Mouse (Mus musculus): Measurements from ENCODE around the gene Zfp867. TPM values are rescaled to one million over a fixed set of nuclear protein-coding genes. Genes with fewer than 3 reads are reported as not detected.

Zfp867 gene
- polyA plus RNA-seq (2016; fragmentation: Nextera tagmentation; extraction: Ambion mirVana): 5.7 and 7.9 TPM in 2 replicates

GRCm38 (mm10) chr11:59472326-59472677 lies at the start of gene Zfp867:
Gene Zfp867 (minus strand): TSS chr11:59472474.
- Histone ChIP-seq H3K4me1 (peaks cover 9% of the 10 kb centered on the region), H3K4me3 (peak within 1 kb of the TSS; percentile 89), H3K27ac (peak within 1 kb of the TSS; percentile 88), H3K36me3 (no peaks in the 10 kb centered on the region), H3K9me3 (replicated peaks) (no peaks in the 10 kb centered on the region), H3K27me3 (ENCODE audit: low read depth, poor library complexity, severe bottlenecking) (no peaks in the 10 kb centered on the region)
- peak; percentile 89 for DNase-seq (ENCODE audit: low spot score)
- under 1% methylated on average over 19 of the region's 19 CpGs for WGBS

GRCm38 (mm10) chr11:59519741-59520495 lies 47.6 kb upstream of the Zfp867 start:
- no peak for DNase-seq (ENCODE audit: low spot score)
- H3K27ac ChIP-seq: no peak overlapping the region
- H3K4me1 ChIP-seq: peaks cover 24% of the 10 kb centered on the region
- H3K4me3 ChIP-seq: no peak overlapping the region
- 79% methylated on average over 6 of the region's 6 CpGs for WGBS
- no peaks in the 10 kb centered on the region; the same call in 1 of the 2 replicates for H3K9me3 ChIP-seq (replicated peaks)
- H3K27me3 ChIP-seq (ENCODE audit: low read depth, poor library complexity, severe bottlenecking): no peaks in the 10 kb centered on the region
- no peaks in the 10 kb centered on the region for H3K36me3 ChIP-seq

GRCm38 (mm10) chr11:59518226-59518625 lies 46.0 kb upstream of the Zfp867 start:
- no peak for DNase-seq (ENCODE audit: low spot score)
- Histone ChIP-seq H3K36me3 (no peaks in the 10 kb centered on the region), H3K4me3 (no peak overlapping the region), H3K9me3 (replicated peaks) (no peaks in the 10 kb centered on the region), H3K27me3 (ENCODE audit: low read depth, poor library complexity, severe bottlenecking) (no peaks in the 10 kb centered on the region), H3K4me1 (peaks cover 29% of the 10 kb centered on the region), H3K27ac (no peak overlapping the region)
- 73% methylated on average over 10 of the region's 10 CpGs for WGBS

GRCm38 (mm10) chr11:59517441-59517840 lies 45.2 kb upstream of the Zfp867 start:
- H3K9me3 ChIP-seq (replicated peaks): no peaks in the 10 kb centered on the region
- no peak overlapping the region for H3K27ac ChIP-seq
- no peaks in the 10 kb centered on the region for H3K36me3 ChIP-seq
- no peak overlapping the region for H3K4me3 ChIP-seq
- no peak for DNase-seq (ENCODE audit: low spot score)
- no peaks in the 10 kb centered on the region for H3K27me3 ChIP-seq (ENCODE audit: low read depth, poor library complexity, severe bottlenecking)
- H3K4me1 ChIP-seq: peaks cover 29% of the 10 kb centered on the region
- 81% methylated on average over 1 of the region's 1 CpGs for WGBS

GRCm38 (mm10) chr11:59514789-59515188 lies 42.5 kb upstream of the Zfp867 start:
- no peak for DNase-seq (ENCODE audit: low spot score)

GRCm38 (mm10) chr11:59514381-59514780 lies 42.1 kb upstream of the Zfp867 start:
- WGBS: 79% methylated on average over 6 of the region's 6 CpGs

More at GRCm38 (mm10) chr11:59514789-59515188, 42.5 kb upstream of the Zfp867 start:
- no peaks in the 10 kb centered on the region for H3K9me3 ChIP-seq (replicated peaks)
- H3K36me3 ChIP-seq: peaks cover 20% of the 10 kb centered on the region
- peaks cover 20% of the 10 kb centered on the region for H3K4me1 ChIP-seq
- no peak overlapping the region for H3K4me3 ChIP-seq
- no peak overlapping the region for H3K27ac ChIP-seq
- H3K27me3 ChIP-seq (ENCODE audit: low read depth, poor library complexity, severe bottlenecking): no peaks in the 10 kb centered on the region
- 78% methylated on average over 3 of the region's 3 CpGs for WGBS

GRCm38 (mm10) chr11:59513556-59513955 lies 41.3 kb upstream of the Zfp867 start:
- no peaks in the 10 kb centered on the region for H3K9me3 ChIP-seq (replicated peaks)
- no peak for DNase-seq (ENCODE audit: low spot score)
- WGBS: 91% methylated on average over 3 of the region's 3 CpGs
- no peak overlapping the region for H3K27ac ChIP-seq
- no peak overlapping the region for H3K4me3 ChIP-seq
- H3K4me1 ChIP-seq: peaks cover 11% of the 10 kb centered on the region; the same call in 1 of the 2 replicates
- H3K36me3 ChIP-seq: peaks cover 31% of the 10 kb centered on the region
- no peaks in the 10 kb centered on the region for H3K27me3 ChIP-seq (ENCODE audit: low read depth, poor library complexity, severe bottlenecking)

More at GRCm38 (mm10) chr11:59514381-59514780, 42.1 kb upstream of the Zfp867 start:
- Histone ChIP-seq H3K9me3 (replicated peaks) (no peaks in the 10 kb centered on the region), H3K4me1 (peaks cover 16% of the 10 kb centered on the region), H3K4me3 (no peak overlapping the region), H3K27ac (no peak overlapping the region), H3K36me3 (peaks cover 24% of the 10 kb centered on the region), H3K27me3 (ENCODE audit: low read depth, poor library complexity, severe bottlenecking) (no peaks in the 10 kb centered on the region)
- no peak for DNase-seq (ENCODE audit: low spot score)

GRCm38 (mm10) chr11:59512733-59513132 lies 40.5 kb upstream of the Zfp867 start:
- peaks cover 12% of the 10 kb centered on the region for H3K4me1 ChIP-seq
- H3K4me3 ChIP-seq: no peak overlapping the region
- H3K36me3 ChIP-seq: peaks cover 37% of the 10 kb centered on the region
- no peaks in the 10 kb centered on the region for H3K9me3 ChIP-seq (replicated peaks)
- DNase-seq (ENCODE audit: low spot score): no peak
- WGBS: 88% methylated on average over 10 of the region's 10 CpGs
- H3K27me3 ChIP-seq (ENCODE audit: low read depth, poor library complexity, severe bottlenecking): no peaks in the 10 kb centered on the region
- no peak overlapping the region for H3K27ac ChIP-seq

- 76% methylated on average over 1 of the region's 1 CpGs for WGBS
- no peaks in the 10 kb centered on the region for H3K27me3 ChIP-seq (ENCODE audit: low read depth, poor library complexity, severe bottlenecking)
- H3K36me3 ChIP-seq: peaks cover 37% of the 10 kb centered on the region
- no peak overlapping the region for H3K4me3 ChIP-seq
- no peak overlapping the region for H3K27ac ChIP-seq
- H3K4me1 ChIP-seq: peaks cover 24% of the 10 kb centered on the region
- no peak for DNase-seq (ENCODE audit: low spot score)
- no peaks in the 10 kb centered on the region for H3K9me3 ChIP-seq (replicated peaks)
These were observed 39.3 kb upstream of the Zfp867 start for GRCm38 (mm10) chr11:59511558-59511957.

- DNase-seq (ENCODE audit: low spot score): no peak
- Histone ChIP-seq H3K36me3 (peaks cover 62% of the 10 kb centered on the region), H3K9me3 (replicated peaks) (no peaks in the 10 kb centered on the region), H3K4me3 (peak overlapping the region; percentile 86), H3K27ac (peak overlapping the region; percentile 96), H3K27me3 (ENCODE audit: low read depth, poor library complexity, severe bottlenecking) (no peaks in the 10 kb centered on the region), H3K4me1 (peaks cover 25% of the 10 kb centered on the region)
- under 1% methylated on average over 14 of the region's 14 CpGs for WGBS
These were observed 34.4 kb upstream of the Zfp867 start for GRCm38 (mm10) chr11:59506713-59507074.

GRCm38 (mm10) chr11:59505839-59506712 lies 33.8 kb upstream of the Zfp867 start:
- WGBS: under 1% methylated on average over 68 of the region's 71 CpGs
- Histone ChIP-seq H3K36me3 (peaks cover 62% of the 10 kb centered on the region), H3K27ac (peak overlapping the region; percentile 96), H3K4me1 (peaks cover 25% of the 10 kb centered on the region), H3K27me3 (ENCODE audit: low read depth, poor library complexity, severe bottlenecking) (no peaks in the 10 kb centered on the region), H3K9me3 (replicated peaks) (no peaks in the 10 kb centered on the region), H3K4me3 (peak overlapping the region; percentile 86)
- DNase-seq (ENCODE audit: low spot score): peak; percentile 93

- H3K36me3 ChIP-seq: peaks cover 62% of the 10 kb centered on the region
- peak; percentile 82 for DNase-seq (ENCODE audit: low spot score)
- peaks cover 25% of the 10 kb centered on the region for H3K4me1 ChIP-seq
- H3K27me3 ChIP-seq (ENCODE audit: low read depth, poor library complexity, severe bottlenecking): no peaks in the 10 kb centered on the region
- peak overlapping the region; percentile 86 for H3K4me3 ChIP-seq
- peak overlapping the region; percentile 96 for H3K27ac ChIP-seq
- H3K9me3 ChIP-seq (replicated peaks): no peaks in the 10 kb centered on the region
- WGBS: under 1% methylated on average over 21 of the region's 21 CpGs
These were observed 33.1 kb upstream of the Zfp867 start for GRCm38 (mm10) chr11:59505351-59505838.

Data from limb, embryonic 10.5 days (tissue).